Mouse (Mus musculus) telencephalon, adult 2 months (tissue): ENCODE data around the gene Hamp2.
"Not testable (repeated sequence)": the region's sequence is repeated elsewhere in the genome, so short reads cannot be mapped to it uniquely, and the experiment has no call there.

ENCODE experiments used
- DNase-seq: peaks from one replicate; pipeline ENCODE4 v3.0.0-alpha.2; 2011; ENCODE audit warnings: low read depth, low spot score

The Hamp2 gene

DNA sequence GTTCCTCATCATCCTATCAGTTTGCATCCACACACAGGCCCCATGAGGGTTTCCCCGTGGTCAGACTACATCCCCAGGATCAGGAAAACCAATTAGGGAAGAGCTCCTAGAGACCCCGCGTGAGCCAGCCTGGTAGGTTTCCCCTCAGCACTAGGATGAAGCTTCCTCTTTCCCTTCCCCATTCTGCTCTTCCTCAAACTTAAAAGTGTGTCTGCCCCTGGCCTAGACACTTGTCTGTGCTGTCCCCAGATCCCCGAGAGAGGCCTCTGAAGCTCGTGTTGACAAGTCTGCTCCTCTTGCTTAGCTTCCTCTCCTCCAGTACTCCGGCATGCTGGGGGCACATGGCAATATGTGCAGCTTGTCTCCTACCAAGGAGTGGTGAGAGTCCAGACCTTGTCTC is 29.0 kb upstream of the Hamp2 start:
- peak; percentile 43 for DNase-seq

DNA sequence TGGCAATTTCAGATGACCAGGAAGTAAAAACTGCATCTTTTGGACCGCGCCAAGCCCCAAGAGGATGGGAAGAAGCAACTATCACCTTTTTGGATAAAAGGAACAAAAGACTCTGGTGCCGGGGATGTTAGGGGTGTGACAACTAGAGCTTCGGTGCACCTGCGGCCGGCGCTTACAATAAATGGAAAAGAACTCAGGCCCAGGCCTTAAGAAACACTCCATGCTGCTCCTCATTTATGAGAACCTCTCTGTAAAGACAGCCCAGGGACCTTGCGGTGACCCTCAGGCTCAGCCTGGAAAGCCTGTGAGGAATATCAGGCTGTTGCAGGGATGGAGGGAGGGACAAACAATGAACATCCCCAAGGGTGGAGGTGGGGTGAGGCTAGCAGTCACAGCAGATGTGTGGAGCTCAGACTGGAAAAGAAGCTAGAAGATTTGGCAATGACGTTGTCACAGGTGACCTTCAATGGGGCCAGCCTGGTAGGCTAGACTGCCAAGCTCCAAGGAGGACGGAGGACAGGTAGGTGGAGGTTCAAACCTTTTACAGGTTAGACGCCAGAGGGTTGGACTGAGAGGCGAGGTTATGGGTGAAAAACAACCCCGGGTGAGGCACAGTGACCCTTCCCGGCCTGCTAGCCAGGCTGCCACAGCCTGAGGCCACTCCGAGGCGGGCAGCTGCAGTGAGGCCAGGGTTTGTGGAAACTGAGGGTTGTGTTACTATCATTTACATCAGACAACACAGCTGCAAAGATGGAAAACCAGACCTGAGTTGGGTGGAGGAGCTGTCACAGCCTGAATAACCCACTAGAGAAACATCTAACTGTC is 28.2 kb upstream of the Hamp2 start:
- DNase-seq = no peak

DNA sequence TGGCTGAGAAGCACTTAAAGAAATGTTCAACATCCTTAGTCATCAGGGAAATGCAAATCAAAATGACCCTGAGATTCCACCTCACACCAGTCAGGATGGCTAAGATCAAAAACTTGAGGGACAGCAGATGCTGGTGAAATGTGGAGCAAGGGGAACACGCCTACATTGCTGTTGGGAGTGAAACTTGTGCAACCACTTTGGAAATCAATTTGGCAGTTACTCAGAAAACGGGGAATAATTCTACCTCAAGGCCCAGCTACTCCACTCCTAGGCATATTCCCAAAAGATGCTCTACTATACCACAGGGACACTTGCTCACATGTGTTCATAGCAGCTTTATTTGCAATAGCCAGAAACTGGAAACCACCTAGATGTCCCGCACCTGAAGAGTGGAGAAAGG is 25.4 kb upstream of the Hamp2 start:
- DNase-seq = not testable (repeated sequence)

DNA sequence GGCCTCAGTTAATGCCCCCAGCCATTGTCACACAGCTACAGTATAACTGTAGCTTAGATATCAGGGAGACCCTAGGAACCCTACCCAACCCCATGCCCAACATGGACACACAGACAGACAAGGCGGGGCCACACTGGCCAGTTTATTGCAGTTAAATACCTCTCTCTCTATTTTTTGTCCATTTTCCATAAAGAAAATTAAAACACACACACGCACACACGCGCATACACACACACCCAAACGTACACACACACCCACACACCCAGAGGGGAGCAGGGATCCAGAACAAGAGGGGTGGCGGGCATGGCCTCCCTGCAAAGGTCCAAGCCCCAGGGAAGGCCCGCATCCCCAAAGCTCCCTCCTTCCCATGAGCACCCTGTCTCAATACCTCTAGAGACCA is 21.4 kb upstream of the Hamp2 start:
- DNase-seq = no peak

DNA sequence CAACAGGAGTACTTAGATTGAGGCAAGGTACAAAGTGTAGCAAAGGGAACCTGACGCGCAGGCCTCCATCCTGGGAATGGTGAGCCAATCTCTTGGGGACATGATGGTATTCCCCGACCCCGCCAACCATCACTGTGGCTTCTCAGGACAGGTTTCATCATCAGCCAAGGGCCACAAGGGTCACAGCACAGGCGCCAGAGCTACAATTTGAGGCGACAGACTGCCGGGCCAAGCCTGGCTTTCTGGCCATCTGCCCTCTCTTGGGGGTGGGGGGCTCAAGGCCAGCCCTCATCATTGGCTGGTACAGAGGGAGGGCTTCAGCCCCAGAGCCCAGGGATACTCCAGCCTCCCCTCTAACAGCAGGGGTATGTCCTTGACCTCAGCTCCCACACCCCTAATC is 21.0 kb upstream of the Hamp2 start:
- DNase-seq = not testable (repeated sequence)

DNA sequence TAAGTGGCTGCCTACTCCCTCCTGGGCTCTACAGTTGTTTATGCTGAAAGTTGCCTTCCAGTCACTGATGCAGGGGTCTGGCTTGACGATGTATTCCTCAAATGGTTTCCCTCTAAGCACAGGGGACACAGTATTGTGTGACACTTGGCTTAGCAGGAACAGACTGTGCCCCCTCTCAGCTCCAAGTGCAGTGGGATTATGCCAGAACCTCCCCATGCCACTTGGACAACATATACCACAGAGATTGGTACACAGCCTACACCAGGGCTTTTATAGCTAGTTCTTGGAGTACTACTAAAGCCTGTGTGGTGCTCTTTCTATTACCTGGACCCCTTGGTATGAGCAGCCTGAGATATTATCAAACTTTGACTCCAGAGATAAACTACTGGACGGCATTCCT is 20.2 kb upstream of the Hamp2 start:
- DNase-seq = not testable (repeated sequence)

DNA sequence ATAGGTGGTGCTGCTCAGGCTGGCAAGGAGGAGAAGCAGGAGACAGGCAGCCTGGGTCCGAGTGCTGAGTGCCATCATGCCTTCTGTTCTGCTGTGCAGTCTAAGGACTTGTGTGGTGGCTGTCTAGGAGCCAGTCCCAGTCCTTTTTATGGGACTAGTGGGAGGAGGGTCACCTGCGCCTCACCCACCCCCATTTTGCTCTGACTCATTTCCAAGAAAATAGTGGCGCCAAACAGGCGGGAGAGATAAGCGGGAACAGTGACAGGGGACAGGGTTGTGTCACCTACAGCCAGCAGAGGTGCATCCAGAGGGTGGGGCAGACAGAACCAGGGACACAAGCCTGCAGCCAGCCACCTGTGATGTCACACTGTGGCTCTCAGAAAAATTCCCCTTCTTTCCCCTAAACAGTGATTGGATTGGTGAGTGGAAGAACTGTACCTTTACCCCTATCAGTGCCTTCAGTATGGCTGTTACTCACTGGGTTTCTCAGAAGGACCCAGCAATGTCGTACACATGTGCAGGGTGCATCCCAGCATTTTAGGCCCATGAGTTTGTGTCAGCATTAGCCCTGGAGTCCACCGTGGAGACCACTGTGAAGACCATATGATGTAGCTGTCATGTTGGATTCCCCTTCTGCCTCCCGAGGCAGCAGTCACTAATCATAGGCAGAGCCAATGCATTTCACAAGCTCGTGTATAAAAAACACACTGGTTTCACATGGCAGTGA is 19.6 kb upstream of the Hamp2 start, which contains the start of gene Hamp:
Hamp (minus strand) TSS at position 124 of the 727 bp plus-strand sequence.
- no peak for DNase-seq

DNA sequence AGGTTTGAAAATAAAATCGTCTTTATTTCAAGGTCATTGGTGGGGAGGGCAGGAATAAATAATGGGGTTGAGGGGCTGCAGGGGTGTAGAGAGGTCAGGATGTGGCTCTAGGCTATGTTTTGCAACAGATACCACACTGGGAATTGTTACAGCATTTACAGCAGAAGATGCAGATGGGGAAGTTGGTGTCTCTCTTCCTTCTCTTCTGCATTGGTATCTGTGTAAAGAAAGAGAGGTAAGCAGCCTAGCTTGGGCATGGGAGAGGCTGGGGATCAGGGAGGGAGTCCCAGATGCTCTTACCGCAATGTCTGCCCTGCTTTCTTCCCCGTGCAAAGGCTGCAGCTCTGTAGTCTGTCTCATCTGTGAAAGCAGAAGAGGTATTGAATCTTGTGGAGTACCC is 17.9 kb upstream of the Hamp2 start:
- not testable (repeated sequence) for DNase-seq

DNA sequence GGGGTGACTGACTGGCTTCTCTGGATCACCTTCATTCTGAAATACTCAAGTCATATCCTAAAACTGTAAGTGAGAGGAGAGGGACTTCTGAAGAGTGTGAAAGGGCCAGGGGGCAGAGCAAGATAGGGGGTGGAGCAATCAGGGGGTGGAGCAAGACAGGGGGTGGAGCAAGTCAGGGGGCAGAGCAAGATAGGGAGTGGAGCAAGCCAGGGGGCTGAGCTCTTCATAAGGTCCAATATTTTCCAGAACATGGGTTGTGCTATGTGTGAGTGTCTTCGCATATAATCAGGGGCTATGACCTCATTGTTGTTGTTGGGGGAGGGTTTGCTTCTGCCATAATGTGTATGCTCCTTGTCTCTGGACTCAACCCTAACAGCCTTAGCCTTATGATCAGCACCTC is 15.6 kb upstream of the Hamp2 start:
- DNase-seq = not testable (repeated sequence)

DNA sequence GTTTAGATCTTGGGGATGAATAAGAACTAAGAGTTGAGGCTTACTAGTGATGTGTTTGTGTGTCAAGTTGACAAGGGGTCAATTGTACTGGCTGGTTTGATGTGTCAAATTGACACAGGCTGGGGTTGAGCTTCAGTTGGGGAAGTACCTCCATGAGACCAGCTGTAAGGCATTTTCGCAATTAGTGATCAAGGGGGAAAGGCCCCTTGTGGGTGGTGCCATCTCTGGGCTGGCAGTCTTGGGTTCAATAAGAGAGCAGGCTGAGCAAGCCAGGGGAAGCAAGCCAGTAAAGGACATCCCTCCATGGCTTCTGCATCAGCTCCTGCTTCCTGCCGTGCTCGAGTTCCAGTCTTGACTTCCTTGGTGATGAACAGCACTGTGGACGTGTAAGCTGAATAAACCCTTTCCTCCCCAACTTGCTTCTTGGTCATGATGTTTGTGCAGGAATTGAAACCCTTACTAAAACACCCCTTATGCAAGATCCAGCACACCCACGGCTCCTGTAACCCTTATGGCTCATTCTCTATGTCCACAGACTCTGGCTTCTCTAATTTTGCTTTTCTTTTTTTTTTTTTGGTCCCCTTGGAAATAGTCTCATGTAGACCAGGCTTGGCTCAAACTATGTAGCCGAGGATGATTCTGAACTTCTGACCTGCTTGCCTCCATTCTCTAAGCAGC is 11.1 kb upstream of the Hamp2 start:
- not testable (repeated sequence) for DNase-seq

DNA sequence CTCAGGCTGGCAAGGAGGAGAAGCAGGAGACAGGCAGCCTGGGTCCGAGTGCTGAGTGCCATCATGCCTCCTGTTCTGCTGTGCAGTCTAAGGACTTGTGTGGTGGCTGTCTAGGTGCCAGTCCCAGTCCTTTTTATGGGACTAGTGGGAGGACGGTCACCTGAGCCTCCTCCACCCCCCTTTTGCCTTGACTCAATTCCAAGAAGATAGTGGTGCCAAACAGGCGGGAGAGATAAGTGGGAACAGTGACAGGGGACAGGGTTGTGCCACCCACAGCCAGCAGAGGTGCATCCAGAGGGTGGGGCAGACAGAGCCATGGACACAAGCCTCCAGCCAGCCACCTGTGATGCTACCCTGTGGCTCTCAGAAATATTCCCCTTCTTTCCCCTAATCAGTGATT is 410 bp downstream of the Hamp2 start:
- DNase-seq = no peak

DNA sequence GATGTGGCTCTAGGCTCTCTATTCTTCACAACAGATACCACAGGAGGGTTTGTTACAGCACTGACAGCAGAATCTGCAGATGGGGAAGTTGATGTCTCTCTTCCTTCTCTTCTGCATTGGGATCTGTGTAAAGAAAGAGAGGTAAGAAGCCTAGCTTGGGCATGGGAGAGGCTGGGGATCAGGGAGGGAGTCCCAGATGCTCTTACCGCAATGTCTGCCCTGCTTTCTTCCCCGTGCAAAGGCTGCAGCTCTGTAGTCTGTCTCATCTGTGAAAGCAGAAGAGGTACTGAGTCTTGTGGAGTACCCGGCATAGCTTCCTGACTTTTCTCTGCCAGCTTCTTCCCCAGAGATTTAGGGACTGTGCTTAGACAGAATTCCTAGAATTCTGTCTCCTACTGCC is 2.0 kb downstream of the Hamp2 start:
- not testable (repeated sequence) for DNase-seq

DNA sequence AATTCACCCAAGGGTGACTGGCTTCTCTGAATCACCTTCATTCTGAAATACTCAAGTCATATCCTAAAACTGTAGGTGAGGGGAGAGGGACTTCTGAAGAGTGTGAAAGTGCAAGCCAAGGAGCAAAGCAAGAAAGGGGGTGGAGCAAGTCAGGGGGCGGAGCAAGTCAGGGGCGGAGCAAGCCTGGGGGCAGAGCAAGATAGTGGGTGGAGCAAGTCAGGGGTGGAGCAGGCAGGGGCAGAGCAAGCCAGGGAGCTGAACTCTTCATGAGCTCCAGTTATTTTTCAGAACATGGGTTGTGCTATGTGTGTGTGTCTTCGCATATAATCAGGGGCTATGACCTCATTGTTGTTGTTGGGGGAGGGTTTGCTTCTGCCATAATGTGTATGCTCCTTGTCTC is 4.3 kb downstream of the Hamp2 start:
- DNase-seq = no peak

DNA sequence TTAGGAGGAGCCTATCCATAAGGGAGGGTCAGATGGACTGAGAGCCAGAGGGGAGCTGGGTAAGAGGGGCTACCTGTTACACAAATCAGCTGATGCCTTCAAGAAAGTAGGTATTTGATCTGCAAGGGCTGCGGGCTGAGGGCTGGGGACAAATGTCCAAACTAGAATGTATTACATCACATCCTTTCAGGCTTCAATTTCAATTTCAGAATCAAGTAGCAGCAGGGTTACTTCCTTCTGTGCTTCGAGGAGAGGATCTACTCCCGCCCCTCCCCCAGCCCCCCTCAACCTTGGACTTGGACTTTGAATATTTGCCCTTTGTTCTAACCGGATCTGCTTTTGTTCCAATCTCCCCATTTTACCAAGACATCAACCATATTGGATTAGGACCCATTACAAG is 7.3 kb downstream of the Hamp2 start:
- DNase-seq = no peak

DNA sequence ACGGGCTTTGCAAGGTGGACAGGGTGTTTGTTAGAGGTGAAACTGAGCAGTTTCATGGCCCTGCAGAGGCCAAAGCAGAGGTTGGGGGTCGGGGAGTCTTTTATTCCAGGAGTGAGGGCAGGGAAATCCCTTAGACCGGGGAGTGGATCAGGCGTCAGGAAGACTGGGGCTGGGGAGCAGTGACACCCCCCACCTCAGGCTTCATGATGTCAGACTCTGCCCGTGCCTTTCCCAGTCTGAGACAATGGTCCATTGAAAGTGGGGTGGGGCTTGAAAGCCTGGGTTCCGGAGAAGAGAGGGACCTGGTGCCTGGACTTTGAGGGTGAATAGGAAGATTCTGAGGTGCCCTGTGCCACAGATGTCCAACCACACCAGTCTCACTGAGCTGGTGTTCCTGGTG is 7.8 kb downstream of the Hamp2 start:
- peak; percentile 27 for DNase-seq

DNA sequence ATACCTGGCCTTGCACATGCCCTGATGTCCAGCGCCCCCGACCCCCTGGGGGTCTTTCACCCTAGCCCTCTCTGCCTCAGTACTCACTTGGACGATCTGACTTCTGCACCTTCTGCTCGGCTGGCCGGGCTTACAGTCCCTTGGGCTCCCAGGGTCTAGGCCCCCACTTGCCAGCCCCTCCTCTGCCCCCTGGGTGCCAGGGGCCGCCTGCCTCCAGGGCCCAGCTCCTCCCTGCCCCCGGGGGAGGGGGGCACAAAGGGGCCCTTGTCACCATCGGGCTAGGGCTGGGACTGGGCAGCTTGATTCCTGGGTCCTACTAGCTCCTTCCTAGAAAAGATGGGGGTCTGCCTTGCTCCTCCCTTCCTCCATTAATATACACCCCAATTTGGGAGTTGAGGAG is 9.7 kb downstream of the Hamp2 start, which contains the start of gene Mag:
Mag (minus strand) TSS at position 142 of the 400 bp plus-strand sequence.
- DNase-seq = peak; percentile 31

DNA sequence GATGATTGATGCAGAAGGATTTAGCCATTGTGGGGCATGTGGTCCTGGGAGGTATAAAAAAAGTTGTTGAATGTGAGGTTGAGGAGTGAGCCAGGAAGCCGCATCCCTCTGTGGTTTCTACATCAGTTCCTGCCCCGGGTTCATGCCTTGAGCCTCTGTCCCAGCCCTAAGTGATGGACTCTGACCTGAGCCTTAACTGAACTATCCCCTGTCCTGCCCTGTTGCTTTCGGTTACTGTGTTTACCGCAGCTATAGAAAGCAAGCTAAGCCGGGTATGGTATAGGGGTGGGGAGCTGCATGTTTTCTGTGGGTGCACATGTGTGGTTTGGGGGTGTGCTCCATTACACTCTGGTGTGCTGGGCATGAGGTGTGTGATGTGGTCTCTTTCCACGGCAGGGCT is 14.7 kb downstream of the Hamp2 start:
- DNase-seq = no peak

DNA sequence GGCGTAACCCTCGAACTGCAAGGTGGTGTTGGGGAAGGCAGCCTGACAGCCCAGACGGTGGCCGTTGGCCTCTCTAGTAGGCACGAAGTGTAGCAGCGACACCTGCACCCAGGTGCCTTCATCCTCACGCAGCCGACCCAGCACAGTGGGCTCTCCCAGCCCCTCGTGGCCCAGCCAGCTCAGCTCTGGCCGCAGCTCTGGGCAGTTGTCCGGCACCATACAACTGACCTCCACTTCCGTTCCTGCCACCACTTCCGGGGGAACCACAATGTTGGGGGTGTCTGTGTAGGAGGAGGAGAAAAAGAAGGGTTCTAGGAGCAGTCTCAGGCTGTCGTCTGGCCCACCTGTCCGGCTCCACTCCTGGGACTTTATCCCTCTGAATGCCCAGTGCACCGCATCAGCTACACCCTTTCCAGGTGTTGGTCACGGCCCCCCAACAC is 15.5 kb downstream of the Hamp2 start:
- no peak for DNase-seq

DNA sequence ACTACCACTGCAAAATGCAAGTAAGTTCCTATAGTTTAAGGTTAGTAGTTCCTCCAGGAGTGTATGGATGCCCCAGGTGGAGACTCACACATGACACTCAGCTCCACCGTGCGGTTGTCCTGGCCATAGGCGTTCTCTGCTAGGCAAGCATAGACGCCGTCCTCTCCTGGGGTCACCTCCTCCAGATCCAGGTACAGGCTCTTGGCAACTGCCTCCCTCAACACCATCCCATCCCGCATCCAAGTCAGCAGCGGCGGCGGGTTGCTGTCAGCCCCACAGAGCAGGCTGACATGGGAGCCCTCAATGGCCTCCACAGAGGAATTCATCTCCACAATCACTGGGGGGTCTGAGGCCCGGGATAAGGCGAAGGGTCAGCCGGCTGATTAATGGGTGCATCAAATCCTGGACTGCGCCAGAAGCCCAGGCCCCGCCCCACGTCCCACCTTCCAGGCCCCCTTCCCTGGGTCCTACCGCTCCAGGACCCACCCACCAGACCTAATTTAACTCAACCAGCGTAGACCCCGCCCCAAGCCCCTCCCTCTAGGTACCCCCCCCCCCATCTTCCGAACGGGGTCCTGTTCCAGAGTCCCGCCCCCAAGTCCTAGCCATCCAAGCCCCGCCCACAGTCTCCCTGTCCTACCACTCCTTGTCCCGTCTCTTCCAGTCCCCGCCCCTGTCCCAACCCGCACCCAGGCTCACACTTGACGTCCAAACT is 16.0 kb downstream of the Hamp2 start:
- DNase-seq = no peak

DNA sequence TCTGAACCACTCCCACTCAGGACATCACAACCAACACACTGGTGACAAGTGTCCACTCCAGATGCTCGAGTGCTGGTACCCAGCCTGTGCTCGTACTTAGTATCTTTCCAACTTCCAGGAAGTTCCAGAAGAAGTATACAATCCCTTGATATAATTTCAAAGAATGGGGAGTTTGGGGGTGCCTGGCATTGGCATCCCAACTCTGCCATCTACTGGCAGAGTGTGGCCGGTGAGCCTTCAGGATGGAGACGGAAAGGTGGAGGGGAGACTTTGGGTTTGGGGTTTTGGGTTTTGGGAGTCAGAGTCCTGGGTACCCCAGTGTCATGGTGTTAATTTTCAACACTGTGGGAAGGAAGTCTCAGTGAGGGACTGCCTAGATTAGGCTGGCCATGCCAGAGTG is 20.4 kb downstream of the Hamp2 start:
- no peak for DNase-seq

DNA sequence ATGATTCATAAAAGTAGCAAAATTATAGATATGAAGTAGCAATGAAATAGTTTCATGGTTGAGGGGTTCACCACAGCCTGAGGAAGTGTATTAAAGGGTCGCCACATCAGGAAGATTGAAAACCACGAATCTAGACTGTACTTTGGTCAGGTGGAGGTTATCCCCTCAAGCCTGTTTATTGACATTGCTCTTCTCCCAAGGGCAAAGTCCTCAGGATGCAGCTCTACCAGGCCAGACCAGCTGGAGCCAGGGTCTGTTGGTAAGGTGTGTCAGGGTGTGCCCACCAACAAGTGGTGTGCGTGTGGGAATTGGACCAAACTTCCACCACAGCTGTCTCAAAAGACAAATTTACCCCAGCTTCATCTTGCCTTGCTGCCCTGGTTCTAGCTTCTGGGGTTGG is 29.3 kb downstream of the Hamp2 start:
- DNase-seq = no peak

DNA sequence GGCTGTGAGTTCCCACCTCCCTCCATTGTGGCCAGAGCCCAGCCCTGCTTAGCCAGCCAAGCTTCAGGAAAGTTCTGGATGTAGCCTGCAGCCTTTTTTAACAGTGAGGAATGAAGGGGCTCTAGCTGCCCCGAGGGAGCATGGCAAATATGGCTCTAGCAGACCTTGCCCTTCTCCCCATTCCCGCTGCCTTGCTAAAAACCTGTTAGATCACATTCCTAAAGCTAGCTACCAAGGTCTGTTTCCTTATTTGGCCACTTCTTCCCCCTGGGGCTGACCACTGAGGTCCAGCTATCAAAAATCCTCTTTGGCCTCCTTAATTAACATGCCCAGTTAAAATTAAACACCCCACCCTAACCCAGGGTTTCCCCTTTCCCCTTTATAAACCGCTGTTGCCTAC is 32.0 kb downstream of the Hamp2 start:
- DNase-seq = no peak
